Mouse (Mus musculus) embryonic facial prominence, embryonic 11.5 days (tissue): ENCODE measurements at regions not wholly inside any gene's neighbourhood (a gene's known extent, or its start where the extent isn't known, plus 50 kb on each side); places are given as distances from the start of the nearest gene placed in this dataset.

ENCODE experiments used
- ATAC-seq: fragments of 200-750 bp; cut with Nextera tagmentation; replicated peaks from 2 replicates; pipeline ENCODE4 v1.8.0; 2017; ENCODE audit warnings: low read depth; ENCODE audit not compliant: insufficient number of reproducible peaks, low FRiP score, low TSS enrichment
- DNase-seq: peaks from one replicate; pipeline ENCODE4 v3.0.0-alpha.2; 2015; ENCODE audit warnings: low spot score
- H3K27ac ChIP-seq: fragments of 300-500 bp; sonication (generic); replicated peaks from 2 replicates; pipeline ENCODE4 v1.5.1; 2014; ENCODE audit warnings: mild to moderate bottlenecking, low read depth, low read length, control low read depth
- H3K27me3 ChIP-seq: fragments of 300-500 bp; sonication (generic); 2 replicates; pipeline ENCODE4 v1.6.1; 2014; ENCODE audit warnings: mild to moderate bottlenecking, low read length, moderate library complexity, mixed read lengths; ENCODE audit not compliant: control insufficient read depth, insufficient read depth
- H3K36me3 ChIP-seq: fragments of 300-500 bp; sonication (generic); replicated peaks from 2 replicates; pipeline ENCODE4 v1.6.1; 2014; ENCODE audit warnings: low read depth, mild to moderate bottlenecking, low read length, moderate library complexity, mixed read lengths; ENCODE audit not compliant: control insufficient read depth, insufficient read depth
- H3K4me1 ChIP-seq: fragments of 300-500 bp; sonication (generic); 2 replicates; pipeline ENCODE4 v1.6.1; 2014; ENCODE audit warnings: low read length, mixed read lengths; ENCODE audit not compliant: control insufficient read depth, insufficient read depth
- H3K4me2 ChIP-seq: fragments of 300-500 bp; sonication (generic); 2 replicates; pipeline ENCODE4 v1.6.1; 2014; ENCODE audit warnings: low read depth, mild to moderate bottlenecking, control low read depth, low read length, moderate library complexity
- H3K4me3 ChIP-seq: fragments of 300-500 bp; sonication (generic); 2 replicates; pipeline ENCODE4 v1.5.1; 2014; ENCODE audit warnings: low read depth, low read length, control low read depth
- H3K9ac ChIP-seq: fragments of 300-500 bp; sonication (generic); replicated peaks from 2 replicates; pipeline ENCODE4 v1.6.1; 2014; ENCODE audit warnings: mild to moderate bottlenecking, control low read depth, low read length
- H3K9me3 ChIP-seq: fragments of 300-500 bp; sonication (generic); replicated peaks from 2 replicates; pipeline ENCODE4 v1.6.1; 2016; ENCODE audit warnings: mild to moderate bottlenecking, low read length, inconsistent platforms, mixed read lengths; ENCODE audit not compliant: control insufficient read depth
- WGBS: fragments of 180-500 bp; shearing (Covaris S2); extraction: QIAGEN DNeasy Blood & Tissue Kit; methylation state at CpG from one replicate; pipeline ENCODE4 v1.1.7; 2014; 5-methylcytosine and 5-hydroxymethylcytosine counted together

DNA sequence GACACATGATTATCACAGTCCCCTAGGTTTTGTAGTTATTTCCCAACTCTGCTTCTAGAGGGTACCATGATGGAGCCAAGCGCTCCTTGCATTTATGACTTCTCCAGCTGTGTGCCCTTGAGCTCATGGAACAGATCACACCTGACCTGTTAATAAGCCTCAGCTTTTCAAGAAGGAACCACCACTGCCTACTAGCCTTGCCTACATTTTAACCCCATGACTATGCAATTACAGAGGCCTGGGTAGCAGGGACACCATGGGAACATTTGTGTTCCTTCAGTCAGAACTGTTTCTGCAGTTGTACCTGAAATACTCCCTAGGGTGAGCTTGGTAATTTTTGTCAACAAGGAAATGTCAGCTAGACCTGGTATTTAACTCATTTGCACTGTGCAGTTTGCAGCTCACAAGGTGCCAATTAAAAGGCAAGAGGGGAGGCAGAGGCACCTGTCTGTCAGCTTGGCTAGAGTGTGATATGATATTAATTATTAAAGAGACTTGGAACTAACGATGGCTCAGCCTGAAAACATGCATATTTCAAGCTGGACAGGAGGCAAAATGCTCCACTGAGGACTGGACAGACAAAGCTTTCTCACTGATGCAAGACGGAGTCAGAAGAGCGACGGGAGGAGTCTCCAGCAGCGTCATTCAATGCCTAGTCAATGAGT, 382.1 kb upstream of the Ddi1 start:
- no peak for ATAC-seq
- Histone ChIP-seq H3K27ac (no peak overlapping the region), H3K4me2 (no peak overlapping the region), H3K36me3 (no peaks in the 10 kb centered on the region), H3K9me3 (no peaks in the 10 kb centered on the region), H3K4me3 (no peak overlapping the region), H3K4me1 (no peaks in the 10 kb centered on the region), H3K9ac (no peak overlapping the region), H3K27me3 (no peaks in the 10 kb centered on the region)
- 92% methylated on average over 6 of the region's 6 CpGs for WGBS
- DNase-seq, result no peak

DNA sequence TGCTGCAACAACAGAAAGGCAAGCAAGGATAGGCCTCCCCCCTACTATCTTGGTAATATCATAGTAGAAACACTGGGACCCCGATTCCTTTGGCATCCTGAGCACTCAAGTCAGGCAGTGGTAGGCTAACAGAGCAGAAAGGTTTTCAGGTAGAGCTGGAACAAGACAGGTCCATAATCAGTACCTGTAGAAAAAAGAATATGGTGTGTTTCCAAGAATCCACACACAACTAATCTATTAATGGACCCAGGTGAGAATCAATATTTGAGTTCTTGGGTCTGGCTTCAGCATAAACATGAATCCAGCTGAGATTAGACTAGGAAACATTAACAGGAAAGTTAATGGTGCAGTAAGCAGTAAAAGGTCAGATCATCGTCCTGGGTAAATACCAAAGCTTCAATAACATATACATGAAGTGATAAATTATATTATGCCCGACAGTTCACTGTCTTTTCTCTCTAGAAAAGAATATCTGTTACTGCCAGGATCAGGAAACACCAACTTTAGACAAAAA, 376.2 kb upstream of the Ddi1 start:
- ATAC-seq (no peak), DNase-seq (no peak)
- WGBS, result 90% methylated on average over 3 of the region's 3 CpGs
- Histone ChIP-seq H3K4me2 (no peak overlapping the region), H3K27me3 (no peaks in the 10 kb centered on the region), H3K4me3 (no peak overlapping the region), H3K9ac (no peak overlapping the region), H3K4me1 (no peaks in the 10 kb centered on the region), H3K9me3 (no peaks in the 10 kb centered on the region), H3K36me3 (no peaks in the 10 kb centered on the region), H3K27ac (no peak overlapping the region)

- no peaks in the 10 kb centered on the region for H3K9me3 ChIP-seq
- no peaks in the 10 kb centered on the region for H3K36me3 ChIP-seq
- no peaks in the 10 kb centered on the region for H3K4me1 ChIP-seq
- ATAC-seq (no peak), DNase-seq (no peak)
- no peak overlapping the region for H3K4me2 ChIP-seq
- WGBS, result 73% methylated on average over 2 of the region's 2 CpGs
- H3K27me3 ChIP-seq, result no peaks in the 10 kb centered on the region
- no peak overlapping the region for H3K9ac ChIP-seq
- H3K4me3 ChIP-seq, result no peak overlapping the region
- no peak overlapping the region for H3K27ac ChIP-seq
These were observed 375.7 kb upstream of the Ddi1 start for GRCm38 (mm10) chr9:6645321-6645720.

GRCm38 (mm10) chr9:6617155-6617554, 347.5 kb upstream of the Ddi1 start:
- Histone ChIP-seq H3K9ac (no peak overlapping the region), H3K4me2 (no peak overlapping the region), H3K27ac (no peak overlapping the region), H3K4me1 (no peaks in the 10 kb centered on the region), H3K27me3 (no peaks in the 10 kb centered on the region), H3K9me3 (no peaks in the 10 kb centered on the region), H3K36me3 (no peaks in the 10 kb centered on the region), H3K4me3 (no peak overlapping the region)
- DNase-seq (no peak), ATAC-seq (no peak)
- 69% methylated on average over 2 of the region's 2 CpGs for WGBS

GRCm38 (mm10) chr9:6609284-6609627, 339.6 kb upstream of the Ddi1 start:
- no peaks in the 10 kb centered on the region for H3K4me1 ChIP-seq
- no peaks in the 10 kb centered on the region for H3K9me3 ChIP-seq
- DNase-seq, result no peak
- no peak overlapping the region for H3K27ac ChIP-seq
- H3K4me2 ChIP-seq, result no peak overlapping the region
- no peaks in the 10 kb centered on the region for H3K36me3 ChIP-seq
- WGBS, result 92% methylated on average over 1 of the region's 1 CpGs
- no peak overlapping the region for H3K9ac ChIP-seq
- H3K27me3 ChIP-seq, result no peaks in the 10 kb centered on the region
- ATAC-seq, result no peak
- no peak overlapping the region for H3K4me3 ChIP-seq

DNA sequence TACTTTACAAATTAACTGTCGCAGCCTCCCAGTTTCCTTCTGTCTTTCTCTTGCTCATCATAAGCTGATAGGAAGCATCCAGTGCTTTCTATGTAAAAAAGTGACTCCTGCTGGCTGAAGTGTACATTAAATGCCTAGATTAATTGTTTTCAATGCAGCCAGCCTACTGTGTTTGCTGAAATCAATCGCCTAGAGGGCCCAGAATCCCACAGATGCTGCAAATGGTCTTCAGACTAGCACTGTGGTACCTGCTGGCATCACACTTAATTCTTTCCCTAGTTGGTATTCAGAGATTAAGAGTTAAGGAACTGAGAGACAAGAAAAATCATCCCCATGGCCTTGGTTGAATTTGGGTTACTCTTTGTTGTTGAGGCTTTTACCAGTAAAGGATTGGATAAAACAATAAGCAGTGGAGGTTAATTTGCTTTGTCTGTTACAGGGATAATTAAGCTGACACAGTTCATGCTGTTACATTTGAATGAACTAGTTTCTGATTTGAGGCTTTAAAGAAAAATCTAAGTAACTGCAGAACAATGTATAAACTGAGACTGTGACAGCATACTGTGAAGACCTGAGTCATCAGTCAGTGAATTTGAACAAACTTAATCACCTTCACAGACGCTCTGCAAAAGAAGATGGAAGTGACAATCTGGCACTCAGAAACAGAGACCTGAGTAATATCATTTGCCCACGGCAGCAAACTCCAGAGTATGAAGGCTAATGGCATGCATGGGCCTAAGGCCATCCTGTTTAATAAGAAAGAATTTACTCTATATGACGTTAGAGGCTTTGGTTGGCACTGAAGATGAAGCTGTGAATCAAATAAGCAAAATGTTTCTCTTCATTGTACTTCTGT, 339.0 kb upstream of the Ddi1 start:
- H3K9me3 ChIP-seq, result no peaks in the 10 kb centered on the region
- H3K4me2 ChIP-seq, result no peak overlapping the region
- ATAC-seq (no peak), DNase-seq (no peak)
- H3K4me1 ChIP-seq, result no peaks in the 10 kb centered on the region
- no peaks in the 10 kb centered on the region for H3K27me3 ChIP-seq
- no peak overlapping the region for H3K9ac ChIP-seq
- H3K36me3 ChIP-seq, result no peaks in the 10 kb centered on the region
- WGBS, result 67% methylated on average over 5 of the region's 5 CpGs
- H3K4me3 ChIP-seq, result no peak overlapping the region
- H3K27ac ChIP-seq, result no peak overlapping the region
